Mouse (Mus musculus) macrophage (primary cell): ENCODE measurements around the gene Izumo4. TPM values are rescaled to one million over a fixed set of nuclear protein-coding genes. Genes with fewer than 3 reads are reported as not detected.

Experiments used
- H3K27ac ChIP-seq: fragments of 350-480 bp; formaldehyde crosslinking; 2 replicates; pipeline ENCODE4 v1.9.0; 2021
- H3K36me3 ChIP-seq: fragments of 350-480 bp; formaldehyde crosslinking; 2 replicates; pipeline ENCODE4 v1.9.0; 2021; ENCODE audit errors: inconsistent target
- H3K4me3 ChIP-seq: fragments of 350-480 bp; formaldehyde crosslinking; 2 replicates; pipeline ENCODE4 v1.9.0; 2021; ENCODE audit errors: inconsistent target
- H3K79me2 ChIP-seq: fragments of 350-480 bp; formaldehyde crosslinking; 2 replicates; pipeline ENCODE4 v1.9.0; 2021; ENCODE audit errors: inconsistent target
- WGBS: methylation state at CpG from one replicate; pipeline ENCODE4 v1.1.7; 2026; ENCODE audit warnings: inconsistent platforms; ENCODE audit not compliant: missing documents; 5-methylcytosine and 5-hydroxymethylcytosine counted together
- polyA plus RNA-seq: library from polyadenylated mRNA; stranded (reverse); fragments of 250-400 nt; gene quantifications from 3 replicates; pipeline ENCODE4 v1.2.4, GENCODE M21; 2018; ENCODE audit warnings: inconsistent platforms

The Izumo4 gene
- polyA plus RNA-seq, 1 experiment from 2014 or later, result 2.3 TPM

GRCm38 (mm10) chr10:80674851-80675404 is 27.1 kb upstream of the Izumo4 start:
- H3K79me2 ChIP-seq, result peaks cover 59% of the 10 kb centered on the region
- WGBS, result 4% methylated on average over 6 of the region's 6 CpGs
- H3K4me3 ChIP-seq, result peak overlapping the region; percentile 93
- H3K36me3 ChIP-seq, result peaks cover 28% of the 10 kb centered on the region
- H3K27ac ChIP-seq, result peak overlapping the region; percentile 73

- peaks cover 52% of the 10 kb centered on the region for H3K79me2 ChIP-seq
- peak overlapping the region; percentile 73 for H3K27ac ChIP-seq
- WGBS, result 2% methylated on average over 30 of the region's 54 CpGs
- peak overlapping the region; percentile 93 for H3K4me3 ChIP-seq
- H3K36me3 ChIP-seq, result peaks cover 21% of the 10 kb centered on the region
Measured at GRCm38 (mm10) chr10:80675405-80676197, 26.4 kb upstream of the Izumo4 start.

GRCm38 (mm10) chr10:80676198-80676928 is 25.6 kb upstream of the Izumo4 start:
- WGBS, result 1% methylated on average over 75 of the region's 78 CpGs
- Histone ChIP-seq H3K27ac (peak overlapping the region; percentile 100), H3K36me3 (peaks cover 14% of the 10 kb centered on the region), H3K4me3 (peak overlapping the region; percentile 74), H3K79me2 (peaks cover 44% of the 10 kb centered on the region)

- WGBS, result under 1% methylated on average over 9 of the region's 9 CpGs
Measured at GRCm38 (mm10) chr10:80677128-80677875, 24.7 kb upstream of the Izumo4 start.

GRCm38 (mm10) chr10:80677942-80678436 is 24.0 kb upstream of the Izumo4 start, which contains the start of gene Mknk2:
TSS of gene Mknk2 (minus strand) at chr10:80678112.
- H3K4me3 ChIP-seq, result peak within 1 kb of the TSS; percentile 74
- H3K79me2 ChIP-seq, result peaks cover 28% of the 10 kb centered on the region
- H3K36me3 ChIP-seq, result no peaks in the 10 kb centered on the region
- H3K27ac ChIP-seq, result peak within 1 kb of the TSS; percentile 100
- 1% methylated on average over 8 of the region's 8 CpGs for WGBS

More at GRCm38 (mm10) chr10:80677128-80677875, 24.7 kb upstream of the Izumo4 start:
- Histone ChIP-seq H3K79me2 (peaks cover 35% of the 10 kb centered on the region), H3K27ac (peak overlapping the region; percentile 100), H3K4me3 (peak overlapping the region; percentile 74), H3K36me3 (0 out of 2 replicates have a peak, but pooled peaks cover 5% of the 10 kb centered on the region)

- Histone ChIP-seq H3K36me3 (no peaks in the 10 kb centered on the region), H3K27ac (peak overlapping the region; percentile 100), H3K79me2 (peaks cover 20% of the 10 kb centered on the region), H3K4me3 (no peak overlapping the region)
- WGBS, result 23% methylated on average over 7 of the region's 10 CpGs
Measured at GRCm38 (mm10) chr10:80678601-80679377, 23.2 kb upstream of the Izumo4 start.

- no peak overlapping the region for H3K4me3 ChIP-seq
- H3K27ac ChIP-seq, result peak overlapping the region; percentile 100
- peaks cover 11% of the 10 kb centered on the region for H3K79me2 ChIP-seq
- H3K36me3 ChIP-seq, result no peaks in the 10 kb centered on the region; the same call in 1 of the 2 replicates
- WGBS, result 39% methylated on average over 9 of the region's 9 CpGs
Measured at GRCm38 (mm10) chr10:80679556-80680259, 22.3 kb upstream of the Izumo4 start.

- Histone ChIP-seq H3K4me3 (no peak overlapping the region), H3K27ac (peak overlapping the region; percentile 100), H3K79me2 (peaks cover 5% of the 10 kb centered on the region), H3K36me3 (peaks cover 5% of the 10 kb centered on the region)
- WGBS, result 68% methylated on average over 2 of the region's 2 CpGs
Measured at GRCm38 (mm10) chr10:80680260-80680696, 21.7 kb upstream of the Izumo4 start.

GRCm38 (mm10) chr10:80682003-80682402 is 20.0 kb upstream of the Izumo4 start:
- no peak overlapping the region for H3K4me3 ChIP-seq
- H3K36me3 ChIP-seq, result peaks cover 23% of the 10 kb centered on the region
- peaks cover 5% of the 10 kb centered on the region; the same call in 1 of the 2 replicates for H3K79me2 ChIP-seq
- no peak overlapping the region for H3K27ac ChIP-seq
- WGBS, result 81% methylated on average over 6 of the region's 6 CpGs

- Histone ChIP-seq H3K36me3 (peaks cover 30% of the 10 kb centered on the region), H3K79me2 (peaks cover 10% of the 10 kb centered on the region; the same call in 1 of the 2 replicates), H3K27ac (no peak overlapping the region), H3K4me3 (no peak overlapping the region)
- WGBS, result 71% methylated on average over 1 of the region's 1 CpGs
Measured at GRCm38 (mm10) chr10:80683647-80684046, 18.3 kb upstream of the Izumo4 start.

GRCm38 (mm10) chr10:80684214-80684613 is 17.8 kb upstream of the Izumo4 start:
- H3K36me3 ChIP-seq, result peaks cover 36% of the 10 kb centered on the region
- 60% methylated on average over 6 of the region's 6 CpGs for WGBS
- peaks cover 13% of the 10 kb centered on the region; the same call in 1 of the 2 replicates for H3K79me2 ChIP-seq
- no peak overlapping the region for H3K4me3 ChIP-seq
- H3K27ac ChIP-seq, result no peak overlapping the region

GRCm38 (mm10) chr10:80684984-80685383 is 17.0 kb upstream of the Izumo4 start:
- WGBS, result 90% methylated on average over 4 of the region's 4 CpGs
- peaks cover 44% of the 10 kb centered on the region for H3K36me3 ChIP-seq

GRCm38 (mm10) chr10:80686617-80687016 is 15.4 kb upstream of the Izumo4 start:
- 88% methylated on average over 3 of the region's 3 CpGs for WGBS
- Histone ChIP-seq H3K4me3 (no peak overlapping the region), H3K27ac (no peak overlapping the region), H3K79me2 (peaks cover 37% of the 10 kb centered on the region), H3K36me3 (peaks cover 54% of the 10 kb centered on the region)

More at GRCm38 (mm10) chr10:80684984-80685383, 17.0 kb upstream of the Izumo4 start:
- Histone ChIP-seq H3K79me2 (peaks cover 20% of the 10 kb centered on the region; the same call in 1 of the 2 replicates), H3K27ac (no peak overlapping the region), H3K4me3 (no peak overlapping the region)
